Mouse (Mus musculus) embryonic facial prominence, embryonic 11.5 days (tissue): ENCODE data around the gene Ano10. TPM values are rescaled to one million over a fixed set of nuclear protein-coding genes. Genes with fewer than 3 reads are reported as not detected.

Experiments used
- ATAC-seq: fragments of 200-750 bp; cut with Nextera tagmentation; replicated peaks from 2 replicates; pipeline ENCODE4 v1.8.0; 2017; ENCODE audit warnings: low read depth; ENCODE audit not compliant: insufficient number of reproducible peaks, low FRiP score, low TSS enrichment
- DNase-seq: peaks from one replicate; pipeline ENCODE4 v3.0.0-alpha.2; 2015; ENCODE audit warnings: low spot score
- H3K27ac ChIP-seq: fragments of 300-500 bp; sonication (generic); replicated peaks from 2 replicates; pipeline ENCODE4 v1.5.1; 2014; ENCODE audit warnings: mild to moderate bottlenecking, low read depth, low read length, control low read depth
- H3K27me3 ChIP-seq: fragments of 300-500 bp; sonication (generic); 2 replicates; pipeline ENCODE4 v1.6.1; 2014; ENCODE audit warnings: mild to moderate bottlenecking, low read length, moderate library complexity, mixed read lengths; ENCODE audit not compliant: control insufficient read depth, insufficient read depth
- H3K36me3 ChIP-seq: fragments of 300-500 bp; sonication (generic); replicated peaks from 2 replicates; pipeline ENCODE4 v1.6.1; 2014; ENCODE audit warnings: low read depth, mild to moderate bottlenecking, low read length, moderate library complexity, mixed read lengths; ENCODE audit not compliant: control insufficient read depth, insufficient read depth
- H3K4me1 ChIP-seq: fragments of 300-500 bp; sonication (generic); 2 replicates; pipeline ENCODE4 v1.6.1; 2014; ENCODE audit warnings: low read length, mixed read lengths; ENCODE audit not compliant: control insufficient read depth, insufficient read depth
- H3K4me2 ChIP-seq: fragments of 300-500 bp; sonication (generic); 2 replicates; pipeline ENCODE4 v1.6.1; 2014; ENCODE audit warnings: low read depth, mild to moderate bottlenecking, control low read depth, low read length, moderate library complexity
- H3K4me3 ChIP-seq: fragments of 300-500 bp; sonication (generic); 2 replicates; pipeline ENCODE4 v1.5.1; 2014; ENCODE audit warnings: low read depth, low read length, control low read depth
- H3K9ac ChIP-seq: fragments of 300-500 bp; sonication (generic); replicated peaks from 2 replicates; pipeline ENCODE4 v1.6.1; 2014; ENCODE audit warnings: mild to moderate bottlenecking, control low read depth, low read length
- H3K9me3 ChIP-seq: fragments of 300-500 bp; sonication (generic); replicated peaks from 2 replicates; pipeline ENCODE4 v1.6.1; 2016; ENCODE audit warnings: mild to moderate bottlenecking, low read length, inconsistent platforms, mixed read lengths; ENCODE audit not compliant: control insufficient read depth
- WGBS: fragments of 180-500 bp; shearing (Covaris S2); extraction: QIAGEN DNeasy Blood & Tissue Kit; methylation state at CpG from one replicate; pipeline ENCODE4 v1.1.7; 2014; 5-methylcytosine and 5-hydroxymethylcytosine counted together
- polyA plus RNA-seq: library from polyadenylated mRNA; unstranded; fragments of >200 nt; fragmentation: Nextera tagmentation; extraction: Ambion mirVana; gene quantifications from 2 replicates; pipeline ENCODE4 v1.2.1, GENCODE M21; 2014

The Ano10 gene
- 35.2 and 40.1 TPM in 2 replicates for polyA plus RNA-seq

DNA sequence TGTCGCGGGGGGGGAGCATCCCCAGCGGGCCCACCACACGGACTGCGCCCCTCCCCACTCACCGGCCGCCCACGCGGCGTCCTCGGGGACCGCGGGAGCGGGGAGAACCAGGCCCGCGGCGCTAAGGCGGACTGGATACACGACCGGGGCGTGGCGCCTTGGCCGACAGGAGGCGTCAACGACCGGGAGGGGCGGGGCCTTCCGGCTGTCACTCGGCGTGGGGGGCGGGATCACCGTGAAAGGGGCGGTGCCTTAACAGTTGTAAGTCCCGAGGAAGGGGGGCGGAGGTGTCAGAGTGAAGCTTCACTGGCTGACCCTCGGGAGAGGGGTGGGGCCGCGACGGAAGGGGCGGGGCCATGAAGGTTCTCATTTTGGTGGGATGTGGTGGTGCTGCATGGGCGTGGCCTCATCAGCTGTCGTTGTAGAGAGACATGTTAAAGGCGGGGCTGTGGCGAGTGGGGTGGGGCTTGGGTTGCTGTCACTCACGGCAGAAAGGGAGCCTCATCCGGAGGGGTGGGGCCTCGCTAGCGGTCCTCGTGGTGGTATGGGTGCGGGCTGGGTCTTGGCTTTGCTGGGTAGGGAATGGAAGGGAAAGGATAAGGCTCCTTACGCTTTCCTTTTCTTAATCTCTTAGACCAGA lies at the start of gene Ano10:
Gene Ano10 (minus strand): TSS at position 182 of the 640 bp plus-strand sequence.
- peak within 1 kb of the TSS; percentile 81 for H3K9ac ChIP-seq
- DNase-seq (peak; percentile 99), ATAC-seq (peak; percentile 94)
- H3K27ac ChIP-seq, result 0 out of 2 replicates have a peak within 1 kb of the TSS, but pooled peaks have one; percentile 16
- peak within 1 kb of the TSS; percentile 66 for H3K4me3 ChIP-seq
- peak within 1 kb of the TSS; percentile 67 for H3K4me2 ChIP-seq
- no peaks in the 10 kb centered on the region for H3K36me3 ChIP-seq
- no peaks in the 10 kb centered on the region for H3K27me3 ChIP-seq
- H3K4me1 ChIP-seq, result no peaks in the 10 kb centered on the region
- under 1% methylated on average over 49 of the region's 51 CpGs for WGBS
- H3K9me3 ChIP-seq, result no peaks in the 10 kb centered on the region

- Histone ChIP-seq H3K27ac (no peak overlapping the region), H3K36me3 (no peaks in the 10 kb centered on the region), H3K4me3 (no peak overlapping the region), H3K27me3 (no peaks in the 10 kb centered on the region), H3K9ac (no peak overlapping the region), H3K4me2 (no peak overlapping the region), H3K9me3 (no peaks in the 10 kb centered on the region), H3K4me1 (no peaks in the 10 kb centered on the region)
- 81% methylated on average over 7 of the region's 7 CpGs for WGBS
- ATAC-seq (no peak), DNase-seq (no peak)
Measured at GRCm38 (mm10) chr9:122343399-122343798, 49.2 kb upstream of the Ano10 start.

GRCm38 (mm10) chr9:122339972-122340371 lies 45.7 kb upstream of the Ano10 start:
- Histone ChIP-seq H3K9ac (no peak overlapping the region), H3K36me3 (no peaks in the 10 kb centered on the region), H3K27me3 (no peaks in the 10 kb centered on the region), H3K4me2 (no peak overlapping the region), H3K4me3 (no peak overlapping the region), H3K27ac (no peak overlapping the region), H3K4me1 (no peaks in the 10 kb centered on the region), H3K9me3 (no peaks in the 10 kb centered on the region)
- DNase-seq, result no peak
- WGBS, result 66% methylated on average over 5 of the region's 5 CpGs
- no peak for ATAC-seq

GRCm38 (mm10) chr9:122337510-122337931 lies 43.3 kb upstream of the Ano10 start:
- Histone ChIP-seq H3K9me3 (no peaks in the 10 kb centered on the region), H3K36me3 (no peaks in the 10 kb centered on the region), H3K4me1 (no peaks in the 10 kb centered on the region), H3K9ac (no peak overlapping the region), H3K27ac (no peak overlapping the region), H3K4me3 (no peak overlapping the region), H3K4me2 (no peak overlapping the region), H3K27me3 (no peaks in the 10 kb centered on the region)
- DNase-seq, result no peak
- WGBS, result 50% methylated on average over 8 of the region's 8 CpGs
- ATAC-seq, result no peak

DNA sequence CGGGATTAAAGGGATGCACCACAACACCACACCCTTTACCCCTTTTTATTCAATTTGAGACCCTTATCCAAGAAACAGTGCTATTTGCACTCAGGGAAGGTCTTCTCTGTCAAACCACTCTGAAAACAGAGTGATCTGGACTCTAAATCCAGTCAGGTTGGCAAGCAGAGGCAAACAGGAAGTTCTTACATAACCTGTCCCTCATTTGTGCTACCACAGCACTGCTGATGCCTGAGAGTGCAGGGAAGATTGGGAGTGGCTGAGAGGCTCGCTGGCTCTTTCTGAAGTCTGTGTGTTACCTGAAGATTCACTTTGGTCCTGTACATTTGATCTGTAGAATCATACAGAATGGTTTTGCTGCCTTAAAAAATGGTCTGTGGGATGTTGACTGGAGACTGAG lies 42.5 kb upstream of the Ano10 start:
- no peak overlapping the region for H3K4me3 ChIP-seq
- no peak overlapping the region for H3K4me2 ChIP-seq
- no peak overlapping the region for H3K27ac ChIP-seq
- no peak for DNase-seq
- 71% methylated on average over 2 of the region's 2 CpGs for WGBS
- no peak overlapping the region for H3K9ac ChIP-seq
- no peak for ATAC-seq
- no peaks in the 10 kb centered on the region for H3K27me3 ChIP-seq
- no peaks in the 10 kb centered on the region for H3K36me3 ChIP-seq
- H3K9me3 ChIP-seq, result no peaks in the 10 kb centered on the region
- no peaks in the 10 kb centered on the region for H3K4me1 ChIP-seq

GRCm38 (mm10) chr9:122328199-122328598 lies 34.0 kb upstream of the Ano10 start:
- Histone ChIP-seq H3K4me2 (no peak overlapping the region), H3K27ac (no peak overlapping the region), H3K4me3 (no peak overlapping the region), H3K27me3 (no peaks in the 10 kb centered on the region), H3K9me3 (no peaks in the 10 kb centered on the region), H3K9ac (no peak overlapping the region), H3K36me3 (no peaks in the 10 kb centered on the region), H3K4me1 (no peaks in the 10 kb centered on the region)
- no peak for ATAC-seq
- no peak for DNase-seq
- WGBS, result 74% methylated on average over 3 of the region's 3 CpGs

- ATAC-seq (no peak), DNase-seq (no peak)
- H3K9me3 ChIP-seq, result no peaks in the 10 kb centered on the region
- H3K9ac ChIP-seq, result no peak overlapping the region
- H3K27ac ChIP-seq, result no peak overlapping the region
- no peaks in the 10 kb centered on the region for H3K36me3 ChIP-seq
- 94% methylated on average over 1 of the region's 1 CpGs for WGBS
- H3K4me2 ChIP-seq, result no peak overlapping the region
- no peaks in the 10 kb centered on the region for H3K27me3 ChIP-seq
- H3K4me1 ChIP-seq, result no peaks in the 10 kb centered on the region
- H3K4me3 ChIP-seq, result no peak overlapping the region
Measured at GRCm38 (mm10) chr9:122325996-122326395, 31.8 kb upstream of the Ano10 start.

GRCm38 (mm10) chr9:122322356-122322755 lies 28.1 kb upstream of the Ano10 start:
- Histone ChIP-seq H3K9me3 (no peaks in the 10 kb centered on the region), H3K4me1 (no peaks in the 10 kb centered on the region), H3K27me3 (no peaks in the 10 kb centered on the region), H3K4me3 (no peak overlapping the region), H3K9ac (no peak overlapping the region), H3K27ac (no peak overlapping the region), H3K36me3 (no peaks in the 10 kb centered on the region), H3K4me2 (no peak overlapping the region)
- ATAC-seq, result no peak
- no peak for DNase-seq
- 76% methylated on average over 3 of the region's 3 CpGs for WGBS
